In genomic region chr17:46486995-46487394, GRCm38 (mm10) we compare ENCODE assay signal across 9 mouse cellular contexts. TPM values are rescaled to one million over a fixed set of nuclear protein-coding genes. Genes with fewer than 3 reads are reported as not detected.
DNase-seq lines count a peak whose midpoint lies in the region; ATAC-seq and TF ChIP-seq lines count a peak whose summit lies in the region.
"Had no signal": no experiment of that assay in that cellular context is flagged by ENCODE, and none has a peak within 500 bp of the region (broad histone marks: within the 10 kb centered on the region; RNA-seq: fewer than 3 reads in every experiment).

No protein-coding gene starts in this region.

- no peak for TF ChIP-seq CTCF in liver, postnatal 0 days (IDR thresholded peaks at IDR 0.05; ENCODE audit: low read depth)

- H3K9ac ChIP-seq in forebrain, embryonic 15.5 days (replicated peaks): peak overlapping the region; percentile 82
- H3K9ac ChIP-seq in liver, postnatal 0 days (replicated peaks): no peak overlapping the region

- TF ChIP-seq EP300 in liver, postnatal 0 days (IDR thresholded peaks at IDR 0.05; ENCODE audit: low read depth): no peak

- no peak overlapping the region for H3K27ac ChIP-seq in heart, embryonic 10.5 days
- peak overlapping the region; percentile 62 for H3K27ac ChIP-seq in forebrain, embryonic 15.5 days (replicated peaks)
- H3K27ac ChIP-seq in liver, postnatal 0 days (ENCODE audit: low read depth): no peak overlapping the region

- no peak for DNase-seq in heart, embryonic 10.5 days (ENCODE audit: low spot score)
- no peak for DNase-seq in heart, postnatal 4 days
- peak; percentile 19 for DNase-seq in CD4-positive helper T cell, adult 2 months (ENCODE audit: low read depth, low spot score)
- DNase-seq in liver, postnatal 0 days: no peak
- DNase-seq in urinary bladder, adult 2 months (ENCODE audit: low spot score): no peak
- DNase-seq in left cerebral cortex, postnatal 10 days (ENCODE audit: extremely low spot score in 1 of 2, low spot score in 2 of 2): no peak

- peaks cover 86% of the 10 kb centered on the region for H3K27me3 ChIP-seq in heart, embryonic 10.5 days (ENCODE audit: insufficient read depth, poor library complexity, severe bottlenecking)
- no peaks in the 10 kb centered on the region for H3K27me3 ChIP-seq in forebrain, embryonic 15.5 days
- peaks cover 64% of the 10 kb centered on the region for H3K27me3 ChIP-seq in liver, postnatal 0 days (ENCODE audit: insufficient read depth, low read length)

- ATAC-seq in forebrain, embryonic 15.5 days (replicated peaks): peak; percentile 41
- ATAC-seq in liver, postnatal 0 days: no peak
- no peak for ATAC-seq in megakaryocyte progenitor cell, adult 5-6 weeks (replicated peaks; ENCODE audit: poor library complexity)

- no peaks in the 10 kb centered on the region for H3K9me3 ChIP-seq in heart, embryonic 10.5 days
- no peaks in the 10 kb centered on the region for H3K9me3 ChIP-seq in forebrain, embryonic 15.5 days
- no peaks in the 10 kb centered on the region for H3K9me3 ChIP-seq in liver, postnatal 0 days (ENCODE audit: low read length)

- H3K4me2 ChIP-seq in forebrain, embryonic 15.5 days (replicated peaks): peak overlapping the region; percentile 74
- H3K4me2 ChIP-seq in liver, postnatal 0 days (ENCODE audit: low read depth, low read length): peak overlapping the region; percentile 32; the same call in 1 of the 2 replicates

- under 1% methylated on average over 13 of the region's 22 CpGs for WGBS in heart, embryonic 10.5 days
- 3% methylated on average over 9 of the region's 22 CpGs for WGBS in forebrain, embryonic 15.5 days
- 9% methylated on average over 18 of the region's 22 CpGs for WGBS in liver, postnatal 0 days (ENCODE audit: insufficient replicate concordance)

- H3K4me3 ChIP-seq in heart, embryonic 10.5 days: peak overlapping the region; percentile 60
- peak overlapping the region; percentile 70 for H3K4me3 ChIP-seq in forebrain, embryonic 15.5 days
- no peak overlapping the region; the same call in 1 of the 2 replicates for H3K4me3 ChIP-seq in liver, postnatal 0 days (ENCODE audit: low read depth, low read length)

- H3K4me1 ChIP-seq in heart, embryonic 10.5 days: peaks cover 21% of the 10 kb centered on the region
- peaks cover 49% of the 10 kb centered on the region for H3K4me1 ChIP-seq in forebrain, embryonic 15.5 days
- H3K4me1 ChIP-seq in liver, postnatal 0 days (ENCODE audit: insufficient read depth): peaks cover 8% of the 10 kb centered on the region

- intact Hi-C loops in left cerebral cortex, postnatal 10 days (cut with DNase I): no loop called here

- H3K36me3 ChIP-seq in heart, embryonic 10.5 days: no peaks in the 10 kb centered on the region
- 0 out of 2 replicates have a peak, but pooled peaks cover 2% of the 10 kb centered on the region for H3K36me3 ChIP-seq in forebrain, embryonic 15.5 days
- no peaks in the 10 kb centered on the region for H3K36me3 ChIP-seq in liver, postnatal 0 days (replicated peaks; ENCODE audit: insufficient read depth, low read length)

RNA-seq across cellular contexts. Expression of gene Ttbk1, which starts 0.5 kb away (rescaled TPM):
- 0.09 and 0.14 TPM in 2 replicates for polyA plus RNA-seq in heart, embryonic 10.5 days (2016; fragmentation: Nextera tagmentation; extraction: Ambion mirVana)
- under 1 TPM; 0.33 to 0.45 TPM for total RNA-seq in heart, postnatal 4 days (2021)
- 6.5 and 7.5 TPM in 2 replicates for polyA plus RNA-seq in forebrain, embryonic 15.5 days (2015; fragmentation: Nextera tagmentation; extraction: Ambion mirVana)
- polyA plus RNA-seq in liver, postnatal 0 days (2015; fragmentation: Nextera tagmentation; extraction: Ambion mirVana): not detected in 2 replicates
- 0.06 and 0.07 TPM in 2 replicates for polyA plus RNA-seq in urinary bladder, adult 2 months (2012; rRNA removed)
- total RNA-seq in megakaryocyte progenitor cell, adult 5-6 weeks (2015): 0.02 TPM in 1 of 2 replicates, not detected in the other
- 0.14 TPM in 1 of 2 replicates, not detected in the other for total RNA-seq in megakaryocyte progenitor cell, adult 5-6 weeks (2017)
- total RNA-seq in left cerebral cortex, postnatal 10 days (2021): 100 to 1,000 TPM; 115 to 117 TPM
- total RNA-seq: common myeloid progenitor, adult 5-6 weeks had no signal

RNA-seq across cellular contexts. Expression of gene Dnph1, which starts 9.5 kb away (rescaled TPM):
- 36.5 and 52.8 TPM in 2 replicates for polyA plus RNA-seq in heart, embryonic 10.5 days (2016; fragmentation: Nextera tagmentation; extraction: Ambion mirVana)
- total RNA-seq in heart, postnatal 4 days (2021): 10 to 100 TPM in 1 of 2 experiments, 1 to 10 TPM in 1; 9.5 to 10.2 TPM
- 32.1 and 33.3 TPM in 2 replicates for polyA plus RNA-seq in forebrain, embryonic 15.5 days (2015; fragmentation: Nextera tagmentation; extraction: Ambion mirVana)
- 7.4 and 8.6 TPM in 2 replicates for polyA plus RNA-seq in liver, postnatal 0 days (2015; fragmentation: Nextera tagmentation; extraction: Ambion mirVana)
- 6.1 and 7.0 TPM in 2 replicates for polyA plus RNA-seq in urinary bladder, adult 2 months (2012; rRNA removed)
- total RNA-seq in megakaryocyte progenitor cell, adult 5-6 weeks (2015): 41.5 and 45.7 TPM in 2 replicates
- 20.2 and 26.3 TPM in 2 replicates for total RNA-seq in megakaryocyte progenitor cell, adult 5-6 weeks (2017)
- 1 to 10 TPM; 6.0 to 6.2 TPM for total RNA-seq in left cerebral cortex, postnatal 10 days (2021)

RNA-seq across cellular contexts. Expression of gene Slc22a7, which starts 48.7 kb away (rescaled TPM):
- 0.15 and 0.30 TPM in 2 replicates for polyA plus RNA-seq in heart, embryonic 10.5 days (2016; fragmentation: Nextera tagmentation; extraction: Ambion mirVana)
- not detected for total RNA-seq in heart, postnatal 4 days (2021)
- 0.11 and 0.15 TPM in 2 replicates for polyA plus RNA-seq in forebrain, embryonic 15.5 days (2015; fragmentation: Nextera tagmentation; extraction: Ambion mirVana)
- polyA plus RNA-seq in liver, postnatal 0 days (2015; fragmentation: Nextera tagmentation; extraction: Ambion mirVana): 0.18 and 0.34 TPM in 2 replicates
- polyA plus RNA-seq in urinary bladder, adult 2 months (2012; rRNA removed): not detected in 2 replicates
- total RNA-seq in megakaryocyte progenitor cell, adult 5-6 weeks (2015): not detected in 2 replicates
- total RNA-seq in megakaryocyte progenitor cell, adult 5-6 weeks (2017): not detected in 2 replicates
- total RNA-seq in left cerebral cortex, postnatal 10 days (2021): under 1 TPM; 0.26 to 0.75 TPM
- total RNA-seq: common myeloid progenitor, adult 5-6 weeks had no signal

RNA-seq across cellular contexts. Expression of gene Crip3, which starts 58.3 kb away (rescaled TPM):
- polyA plus RNA-seq in heart, embryonic 10.5 days (2016; fragmentation: Nextera tagmentation; extraction: Ambion mirVana): 0.54 and 0.83 TPM in 2 replicates
- total RNA-seq in heart, postnatal 4 days (2021): under 1 TPM; 0.36 to 0.52 TPM
- polyA plus RNA-seq in forebrain, embryonic 15.5 days (2015; fragmentation: Nextera tagmentation; extraction: Ambion mirVana): 1.1 and 1.2 TPM in 2 replicates
- not detected in 2 replicates for polyA plus RNA-seq in liver, postnatal 0 days (2015; fragmentation: Nextera tagmentation; extraction: Ambion mirVana)
- polyA plus RNA-seq in urinary bladder, adult 2 months (2012; rRNA removed): 0.76 and 1.6 TPM in 2 replicates
- total RNA-seq in megakaryocyte progenitor cell, adult 5-6 weeks (2015): not detected in 2 replicates
- total RNA-seq in megakaryocyte progenitor cell, adult 5-6 weeks (2017): not detected in 2 replicates
- total RNA-seq in left cerebral cortex, postnatal 10 days (2021): 1 to 10 TPM; 3.1 to 5.9 TPM
- total RNA-seq: common myeloid progenitor, adult 5-6 weeks had no signal

RNA-seq across cellular contexts. Expression of gene Cul9, which starts 59.2 kb away (rescaled TPM):
- polyA plus RNA-seq in heart, embryonic 10.5 days (2016; fragmentation: Nextera tagmentation; extraction: Ambion mirVana): 4.8 and 5.3 TPM in 2 replicates
- total RNA-seq in heart, postnatal 4 days (2021): 10 to 100 TPM; 12.0 to 12.6 TPM
- 16.8 and 17.4 TPM in 2 replicates for polyA plus RNA-seq in forebrain, embryonic 15.5 days (2015; fragmentation: Nextera tagmentation; extraction: Ambion mirVana)
- polyA plus RNA-seq in liver, postnatal 0 days (2015; fragmentation: Nextera tagmentation; extraction: Ambion mirVana): 1.0 and 1.3 TPM in 2 replicates
- polyA plus RNA-seq in urinary bladder, adult 2 months (2012; rRNA removed): 22.9 and 29.3 TPM in 2 replicates
- total RNA-seq in megakaryocyte progenitor cell, adult 5-6 weeks (2015): 9.2 and 12.4 TPM in 2 replicates
- total RNA-seq in megakaryocyte progenitor cell, adult 5-6 weeks (2017): 12.4 and 12.5 TPM in 2 replicates
- total RNA-seq in left cerebral cortex, postnatal 10 days (2021): 10 to 100 TPM; 41.7 to 43.5 TPM
